Mouse (Mus musculus) cerebellum, adult 18-20 months (tissue): Measurements from ENCODE around the gene Mgat4e.
"Not testable (repeated sequence)": the region's sequence is repeated elsewhere in the genome, so short reads cannot be mapped to it uniquely, and the experiment has no call there.

Experiments used
- DNase-seq, 2 experiments: peaks; one replicate each; pipeline ENCODE4 v3.0.0; 2021

Gene Mgat4e

DNA sequence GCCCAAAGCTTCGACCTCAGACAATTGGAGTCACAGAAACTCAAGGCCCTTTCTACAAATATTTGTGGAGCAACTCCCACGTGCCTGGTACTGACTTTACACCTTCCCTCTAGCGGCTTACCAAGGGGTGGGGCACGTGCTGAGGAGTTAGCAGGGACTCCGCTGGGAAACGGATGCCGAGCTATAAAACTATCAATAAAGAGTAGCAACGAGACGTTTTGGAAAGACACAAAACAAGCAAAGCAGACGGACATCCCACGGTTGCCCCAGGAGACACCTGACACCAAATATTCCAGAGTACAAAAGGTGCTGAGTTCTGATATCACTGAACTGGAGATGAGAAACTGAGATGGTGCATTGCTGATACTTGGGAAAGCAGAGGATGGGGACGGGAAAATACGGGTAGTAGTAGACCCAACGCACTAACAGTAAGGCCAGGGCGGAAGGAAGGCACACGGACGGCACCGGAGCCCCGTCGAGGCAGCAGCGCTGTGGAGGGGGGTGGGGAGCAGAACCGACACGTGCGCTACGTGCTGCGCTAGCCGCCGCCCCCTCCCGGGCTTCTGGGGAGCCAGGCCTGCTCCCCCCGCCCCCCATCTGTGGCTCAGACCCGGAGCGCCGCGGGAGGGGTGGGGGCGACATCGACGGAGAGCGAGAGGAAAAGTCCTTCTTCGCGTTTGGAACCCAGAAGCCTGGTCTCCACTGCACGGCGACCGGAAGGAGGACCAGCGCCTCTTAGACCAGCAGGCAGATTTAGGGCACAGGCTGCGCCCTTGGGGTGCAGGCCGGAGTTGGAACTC lies 6.6 kb upstream of the Mgat4e start:
- peak in 1 of 2 experiments; percentile 55 for DNase-seq

DNA sequence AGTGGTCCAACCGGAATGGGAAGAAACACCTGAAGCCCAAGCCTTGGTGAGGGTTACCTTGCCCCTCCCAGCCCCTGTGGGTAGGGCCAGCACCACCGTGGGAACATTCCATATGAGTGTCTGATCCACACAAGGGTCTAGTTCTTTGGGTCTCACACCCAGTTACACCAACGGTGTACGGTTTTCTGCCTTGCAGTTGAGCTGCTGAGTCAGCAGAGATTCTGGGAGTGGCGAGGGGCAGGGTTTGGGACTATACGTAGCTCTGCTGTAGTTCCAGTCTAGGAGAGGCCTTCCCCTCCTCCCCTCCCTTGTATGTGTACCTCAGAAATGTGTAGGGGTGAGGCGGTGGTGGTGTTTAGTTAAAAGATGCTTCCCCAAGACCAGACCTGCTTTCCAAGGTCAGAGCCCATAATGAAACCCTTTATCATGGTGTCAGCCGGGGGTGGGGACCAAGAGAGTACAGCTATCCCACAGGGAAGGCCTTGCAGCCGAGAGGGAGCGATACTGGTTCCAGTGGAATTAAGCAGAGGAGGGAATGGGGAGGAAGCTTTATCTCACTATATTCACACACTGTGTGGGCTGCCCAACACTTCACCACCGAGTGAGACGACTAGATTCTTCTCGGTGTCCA lies 5.9 kb upstream of the Mgat4e start:
- no peak for DNase-seq

DNA sequence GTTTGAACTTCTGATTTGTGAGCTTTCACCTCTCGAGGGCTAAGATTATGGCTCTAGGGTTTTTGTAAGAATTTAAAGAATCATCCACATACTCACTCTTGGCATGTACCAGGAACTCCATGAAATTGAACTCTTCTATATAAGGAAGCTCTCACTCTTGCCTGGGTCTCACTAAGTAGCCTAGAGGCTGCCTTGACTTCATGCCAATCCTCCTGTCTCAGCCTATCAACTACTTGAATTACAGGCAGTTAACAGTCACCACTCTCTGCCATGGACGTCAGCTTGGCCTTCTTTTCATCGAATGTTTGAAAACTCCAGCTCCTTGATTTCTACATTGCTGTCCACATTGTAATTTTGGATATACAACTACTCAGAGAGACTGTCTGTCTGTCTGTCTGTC lies 2.9 kb upstream of the Mgat4e start:
- DNase-seq, result no peak

DNA sequence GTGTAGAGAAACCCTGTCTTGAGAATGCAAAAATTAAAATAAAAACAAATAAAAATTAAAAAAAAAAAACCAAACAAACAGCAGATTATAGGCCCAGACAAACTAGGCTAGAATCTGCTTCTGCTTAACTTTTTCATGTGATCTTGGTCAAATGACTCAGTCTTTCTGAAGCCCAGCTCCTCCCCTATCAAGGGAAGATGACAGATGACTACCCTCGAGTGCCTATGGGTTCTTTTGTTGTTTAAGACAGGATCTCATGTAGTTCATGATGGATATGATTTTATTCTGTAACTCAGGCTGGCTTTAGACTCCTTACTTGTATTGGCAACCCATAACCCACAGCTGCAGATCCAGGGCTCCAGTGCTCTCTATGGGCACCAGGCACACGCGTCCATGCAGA lies 2.4 kb upstream of the Mgat4e start:
- DNase-seq, result no peak

DNA sequence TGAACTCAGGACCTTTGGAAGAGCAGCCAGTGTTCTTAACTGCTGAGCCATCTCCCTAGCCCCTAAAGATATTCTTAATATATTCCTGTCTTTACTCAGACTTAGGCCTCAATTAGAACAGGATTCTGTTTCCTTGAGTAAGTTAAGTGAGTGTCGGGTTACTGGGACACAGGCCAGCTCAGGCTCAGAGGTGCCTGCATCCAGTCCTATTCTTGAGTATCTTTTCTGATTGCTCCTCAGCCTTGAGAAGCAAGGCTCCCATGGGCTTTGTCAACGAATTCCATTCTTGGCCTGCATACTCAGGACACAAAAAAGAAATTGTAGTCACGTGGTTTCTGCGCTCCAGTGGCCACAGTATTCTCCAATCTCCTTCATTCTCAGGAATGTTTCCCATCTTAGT lies 1.3 kb downstream of the Mgat4e start:
- DNase-seq, result no peak

DNA sequence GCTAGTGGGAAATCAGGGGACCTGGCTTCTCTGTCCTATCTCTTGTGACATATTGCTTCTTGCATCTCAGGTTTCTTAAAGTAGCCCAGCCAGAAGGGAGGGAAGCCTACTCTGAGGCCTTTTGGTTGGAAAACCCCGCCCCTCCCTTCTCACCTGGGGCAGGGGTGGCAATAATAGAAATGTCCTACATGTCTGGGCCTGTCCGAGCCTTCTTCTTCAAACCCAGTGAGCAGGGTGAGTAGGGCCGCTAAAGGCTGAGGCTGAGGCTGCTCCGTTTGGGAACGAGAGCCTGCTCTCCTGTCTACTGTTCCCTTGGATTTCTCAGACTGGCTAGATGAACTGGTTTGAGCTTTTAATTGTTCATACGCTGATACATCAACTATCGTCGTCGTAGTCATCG lies 8.9 kb downstream of the Mgat4e start:
- DNase-seq, result no peak

DNA sequence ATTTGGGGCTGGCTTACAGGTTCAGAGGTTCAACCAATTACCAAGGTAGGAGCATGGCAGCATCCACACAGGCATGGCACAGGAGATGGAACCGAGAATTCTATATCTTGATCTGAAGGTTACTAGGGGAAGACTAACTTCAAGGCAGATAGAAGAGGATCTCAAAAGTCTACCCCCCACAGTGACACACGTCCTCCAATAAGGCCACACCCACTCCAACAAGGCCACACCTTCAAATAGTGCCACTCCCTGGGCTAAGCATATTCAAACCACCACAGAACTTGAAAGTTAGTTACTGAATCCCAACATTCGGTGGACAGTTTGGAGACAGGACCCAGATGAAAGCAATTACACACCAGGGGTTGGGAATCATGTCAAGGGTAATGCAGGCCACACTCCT lies 14.0 kb downstream of the Mgat4e start:
- DNase-seq, result no peak

DNA sequence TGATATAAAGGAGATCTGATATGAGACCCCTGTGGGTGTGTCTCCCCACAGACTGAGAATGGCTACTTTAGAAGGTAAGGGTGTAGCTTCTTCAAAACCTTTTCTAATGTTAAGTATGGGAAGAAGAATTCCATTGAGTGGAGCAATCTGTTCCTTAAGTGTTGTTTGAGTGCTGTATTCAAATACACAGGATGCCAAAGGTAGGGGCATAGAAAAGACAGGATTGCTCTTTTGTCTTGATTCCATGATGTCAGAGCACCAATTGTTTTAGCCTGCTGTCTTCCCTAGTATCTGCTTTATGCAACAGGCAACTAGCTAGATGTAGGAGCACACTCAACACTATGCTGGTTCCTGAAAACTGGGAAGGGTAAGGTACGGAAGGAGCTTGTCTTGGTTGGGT lies 14.4 kb downstream of the Mgat4e start:
- no peak for DNase-seq

DNA sequence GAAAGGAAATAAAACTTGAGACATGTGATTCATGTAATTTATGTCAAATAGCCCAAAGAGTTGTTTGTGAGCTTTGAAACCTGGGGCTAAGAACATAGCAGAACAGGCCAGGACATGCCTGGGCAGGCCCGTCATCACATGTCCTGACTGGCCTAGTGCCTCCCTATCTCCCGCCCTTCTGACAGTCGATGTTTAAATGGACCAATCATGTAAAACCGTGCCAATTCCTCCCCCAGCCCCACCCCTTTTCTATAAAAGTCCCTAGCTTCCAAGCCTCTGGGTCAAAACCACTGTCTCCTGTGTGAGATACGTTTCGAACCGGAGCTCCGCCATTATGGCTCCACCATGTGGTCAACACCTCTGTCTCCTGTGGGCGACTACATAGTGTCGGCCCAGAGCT lies 15.8 kb downstream of the Mgat4e start:
- DNase-seq, result not testable (repeated sequence)

DNA sequence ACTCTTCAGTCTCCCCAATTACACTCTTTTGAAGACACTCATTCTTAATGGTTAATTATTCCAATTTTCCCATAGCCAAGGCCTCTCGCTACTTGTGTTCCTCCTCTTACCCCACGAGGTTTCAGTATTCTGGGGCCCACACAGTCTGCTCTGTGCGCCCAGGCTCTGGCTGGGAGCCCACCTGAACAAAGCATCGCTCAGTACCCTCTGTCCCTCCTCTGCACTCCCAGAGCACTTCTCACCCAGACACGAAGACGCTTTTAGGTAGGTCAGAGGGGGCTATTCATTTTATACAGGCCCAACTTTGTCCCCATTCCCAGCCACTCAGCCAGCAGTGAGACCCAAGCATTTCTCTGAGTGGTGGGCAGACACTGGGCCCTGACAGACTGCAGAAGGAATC lies 18.9 kb downstream of the Mgat4e start:
- DNase-seq, result no peak

DNA sequence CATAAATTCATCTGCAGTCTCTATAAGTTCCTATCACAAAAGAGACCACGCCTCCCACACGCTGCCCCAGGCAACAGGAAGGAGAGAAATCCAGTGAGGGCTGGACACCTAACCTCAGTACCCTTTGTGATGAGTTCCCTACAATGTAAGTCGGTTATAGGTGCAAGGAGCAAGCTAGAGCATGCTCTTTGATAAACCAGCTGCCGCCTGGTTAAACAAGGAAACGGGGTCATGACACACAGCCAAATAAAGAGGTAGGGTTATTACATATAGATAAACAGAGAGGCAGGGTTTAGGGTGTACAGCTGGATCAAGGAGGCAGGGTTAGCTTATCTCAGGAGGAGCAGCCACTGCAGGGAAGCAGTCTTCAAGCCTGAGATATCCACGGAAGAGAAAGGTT lies 22.7 kb downstream of the Mgat4e start:
- DNase-seq, result no peak

DNA sequence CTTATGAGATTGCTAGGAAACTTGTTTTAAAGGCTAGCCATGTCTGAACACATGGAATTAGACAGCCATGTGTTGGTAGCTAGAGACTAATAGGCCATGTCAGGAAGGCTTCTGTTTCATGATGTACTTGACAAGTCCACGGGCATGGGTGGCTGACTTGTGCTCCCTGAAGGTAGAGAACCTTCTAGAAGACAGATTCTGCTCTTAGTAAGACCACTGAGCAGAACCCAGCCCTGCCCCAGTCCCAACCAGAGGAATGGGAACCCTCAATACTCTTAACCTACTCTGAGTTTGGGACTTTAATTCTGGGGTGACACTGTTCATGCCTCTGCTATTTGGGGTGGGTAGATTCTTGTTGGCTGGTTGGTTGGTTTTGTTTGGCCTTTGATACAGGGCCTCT lies 24.5 kb downstream of the Mgat4e start:
- DNase-seq, result no peak

DNA sequence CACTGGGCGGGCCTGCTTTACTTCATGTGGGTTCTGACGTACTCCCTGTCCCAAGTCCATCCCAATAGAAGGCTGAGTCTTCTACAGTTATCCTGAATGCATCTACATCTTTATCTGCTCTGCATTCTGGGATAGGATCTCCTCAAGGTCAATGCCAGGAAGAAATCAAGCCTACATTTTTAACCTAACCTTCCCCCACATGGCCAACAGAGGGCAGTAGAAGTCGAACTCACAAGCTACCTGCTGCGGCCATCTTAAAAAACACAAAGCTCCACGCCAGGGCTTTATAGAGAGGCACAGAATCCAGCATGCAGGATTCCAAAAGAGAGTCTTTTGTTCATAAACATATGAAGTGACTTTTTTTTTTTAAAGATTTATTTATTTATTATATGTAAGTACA lies 25.1 kb downstream of the Mgat4e start:
- DNase-seq, result no peak

DNA sequence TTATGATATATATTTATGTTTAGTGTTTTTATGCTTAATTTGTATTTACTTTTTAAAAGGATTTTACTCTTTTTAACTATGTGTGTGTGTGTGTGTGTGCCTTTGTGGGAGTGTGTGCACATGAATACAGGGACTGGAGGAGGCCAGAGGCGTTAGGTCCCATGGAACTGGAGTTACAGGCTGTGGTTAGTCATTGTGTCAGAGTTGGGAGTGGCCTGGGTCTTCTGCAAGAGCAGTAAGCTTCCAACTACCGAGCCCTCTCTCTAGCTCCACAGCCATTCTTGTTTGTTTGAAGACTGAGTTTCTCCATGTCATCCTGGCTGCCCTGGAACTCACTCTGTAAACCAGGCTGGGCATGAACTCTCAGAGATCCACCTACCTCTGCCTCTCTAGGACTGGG lies 27.2 kb downstream of the Mgat4e start:
- no peak for DNase-seq

DNA sequence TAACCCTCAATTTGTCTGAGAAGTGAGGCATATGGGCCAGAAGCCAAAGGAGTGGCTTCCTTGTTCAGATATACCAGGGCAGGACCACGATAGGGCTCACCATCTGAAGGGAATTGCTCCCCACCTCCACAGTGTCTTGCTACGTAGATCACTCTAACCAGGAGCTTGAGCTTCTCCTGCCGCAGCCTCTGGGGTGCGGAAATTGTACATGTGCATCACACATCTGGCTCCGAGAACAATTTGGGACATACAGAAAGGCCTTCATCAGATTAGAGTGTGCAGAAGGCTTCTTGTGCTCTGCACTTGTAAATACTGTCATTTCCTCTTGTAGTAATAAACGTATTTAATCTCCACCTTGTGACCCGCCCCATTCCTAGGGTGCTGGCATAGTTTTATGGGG lies 28.3 kb downstream of the Mgat4e start:
- no peak for DNase-seq

DNA sequence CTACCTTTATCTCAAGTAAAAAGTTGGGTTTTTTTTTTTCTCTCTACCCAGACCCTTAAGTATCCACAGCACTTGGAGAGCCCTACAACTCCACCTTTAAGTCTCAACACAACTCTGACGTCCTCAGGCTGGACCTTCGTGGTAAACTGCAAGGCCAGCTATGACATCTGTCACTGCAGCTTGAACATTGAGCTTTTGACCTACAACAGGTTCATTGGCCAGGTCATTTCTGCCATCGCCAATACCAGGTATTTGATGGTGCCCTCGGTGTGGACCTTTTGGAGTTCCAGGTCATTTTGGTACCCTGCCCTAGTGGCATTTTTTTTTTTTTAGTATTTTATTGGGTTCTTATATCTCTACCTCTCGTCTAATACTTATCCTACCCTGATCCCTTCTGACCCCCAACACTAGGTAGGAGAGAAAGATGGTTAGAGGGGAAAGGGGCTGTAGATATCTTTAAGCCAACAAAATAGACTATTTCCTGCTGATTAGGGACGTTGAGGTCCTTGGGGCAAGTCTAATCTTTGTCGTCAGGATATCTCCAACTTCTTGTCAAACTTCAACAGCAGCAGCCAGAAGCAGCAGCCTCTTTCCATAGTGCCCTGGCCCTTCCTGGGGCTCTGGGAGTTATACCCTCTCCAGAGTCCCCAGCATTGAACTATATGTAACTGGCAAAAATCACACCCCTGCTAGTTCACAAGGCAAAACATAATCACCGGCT lies 29.3 kb downstream of the Mgat4e start:
- DNase-seq, result no peak

DNA sequence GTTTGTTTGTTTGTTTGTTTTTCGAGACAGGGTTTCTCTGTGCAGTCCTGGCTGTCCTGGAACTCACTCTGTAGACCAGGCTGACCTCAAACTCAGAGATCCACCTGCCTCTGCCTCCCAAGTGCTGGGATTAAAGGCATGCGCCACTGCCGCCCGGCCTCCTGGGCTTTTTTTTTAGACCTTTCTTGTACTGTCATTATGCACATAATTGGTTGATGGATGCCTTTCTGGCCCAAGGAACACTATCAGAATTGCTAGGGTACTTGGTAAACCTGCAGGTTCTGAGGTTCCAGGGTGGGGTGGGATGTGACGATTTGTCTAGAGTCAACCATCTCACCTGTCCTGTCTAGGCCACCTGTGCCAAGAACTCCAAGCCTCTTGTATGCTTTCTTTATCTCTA lies 30.3 kb downstream of the Mgat4e start:
- DNase-seq, result not testable (repeated sequence)

DNA sequence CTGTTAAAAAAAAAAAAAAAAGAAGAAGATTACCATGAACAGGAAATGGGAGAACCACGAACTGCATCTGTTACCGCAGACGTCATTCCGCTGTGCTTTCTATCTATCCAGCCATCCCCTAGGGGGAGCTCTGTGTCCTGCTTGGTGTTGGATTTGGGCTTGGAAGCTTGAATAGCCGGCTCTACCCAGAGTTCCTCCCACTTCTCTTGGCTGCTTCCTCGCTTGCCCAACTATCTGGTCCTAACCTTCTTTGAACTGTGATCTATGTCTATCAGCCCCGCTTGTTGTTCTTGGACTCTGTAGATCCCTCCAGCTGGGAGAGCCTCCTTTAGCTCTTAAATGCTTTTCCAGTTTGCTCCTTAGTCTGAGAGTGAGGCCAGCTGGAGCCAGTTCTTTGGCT lies 30.8 kb downstream of the Mgat4e start:
- DNase-seq, result peak; percentile 85 to 88

DNA sequence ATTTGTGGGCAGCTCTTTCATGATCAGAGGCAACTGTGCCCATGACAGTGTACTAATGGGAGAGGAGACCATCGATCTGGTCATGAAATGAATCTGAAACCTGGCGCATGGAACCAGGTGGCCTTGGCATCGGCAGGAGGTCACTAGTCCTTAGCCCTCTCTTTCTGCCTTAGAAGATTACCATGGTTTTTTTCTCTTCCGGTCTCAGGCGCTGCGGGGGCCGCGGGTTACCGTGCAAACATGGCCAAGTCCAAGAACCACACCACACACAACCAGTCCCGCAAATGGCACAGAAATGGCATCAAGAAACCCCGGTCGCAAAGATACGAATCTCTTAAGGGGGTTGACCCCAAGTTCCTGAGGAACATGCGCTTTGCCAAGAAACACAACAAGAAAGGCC lies 31.6 kb downstream of the Mgat4e start:
- DNase-seq, result not testable (repeated sequence)

DNA sequence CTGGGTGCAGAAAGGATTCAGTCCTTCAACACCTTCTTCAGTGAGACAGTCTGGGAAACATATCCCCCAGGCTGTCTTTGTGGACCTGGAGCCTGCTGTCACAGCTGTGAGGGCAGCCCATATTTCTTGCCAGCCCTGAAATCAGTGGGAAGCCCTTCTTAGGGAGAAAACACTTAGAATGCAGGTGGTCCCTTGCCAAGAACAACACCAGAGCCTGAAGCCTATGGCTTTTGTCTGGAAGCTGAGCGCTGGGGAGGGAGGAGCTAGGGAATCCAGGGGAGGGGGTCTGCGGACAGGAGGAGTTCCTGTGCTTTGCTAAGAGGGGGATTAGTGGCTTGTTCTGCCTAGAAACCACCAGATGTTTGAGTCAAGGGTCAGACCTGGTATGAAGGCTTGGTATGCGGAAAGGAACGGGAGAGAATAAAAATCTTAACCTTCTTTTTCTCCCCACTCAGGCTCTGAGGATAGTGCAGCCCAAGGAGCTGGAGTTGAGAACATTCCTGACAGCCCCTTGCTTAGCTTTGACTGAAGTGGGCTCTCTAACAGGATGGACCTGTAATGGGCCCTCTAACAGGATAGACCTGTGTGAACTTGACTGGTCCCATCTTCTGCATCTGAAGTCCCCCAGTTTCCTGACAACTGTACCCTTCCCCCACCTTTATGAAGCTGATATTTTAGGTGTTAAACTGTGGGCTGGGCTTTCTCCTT lies 32.8 kb downstream of the Mgat4e start:
- DNase-seq, result no peak

DNA sequence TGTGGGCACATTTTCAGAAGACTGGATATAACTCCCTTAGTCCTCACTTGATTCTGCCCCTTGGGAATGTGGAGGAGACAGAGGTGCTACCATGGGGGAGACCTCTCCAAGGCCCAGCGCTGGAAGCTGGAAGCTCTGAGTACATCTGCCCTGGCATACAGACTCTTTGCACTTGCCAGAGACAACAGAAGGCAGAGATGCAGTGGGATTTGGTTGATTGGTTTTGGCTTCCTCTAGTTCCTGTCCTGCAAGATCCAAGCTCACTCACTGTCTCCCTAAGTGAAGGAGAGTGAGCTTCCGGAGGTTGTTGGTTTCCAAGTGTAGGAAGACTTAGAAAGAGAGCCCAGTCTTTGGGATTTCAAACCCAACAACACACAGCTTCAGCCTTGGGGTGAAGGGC lies 33.6 kb downstream of the Mgat4e start:
- no peak for DNase-seq

DNA sequence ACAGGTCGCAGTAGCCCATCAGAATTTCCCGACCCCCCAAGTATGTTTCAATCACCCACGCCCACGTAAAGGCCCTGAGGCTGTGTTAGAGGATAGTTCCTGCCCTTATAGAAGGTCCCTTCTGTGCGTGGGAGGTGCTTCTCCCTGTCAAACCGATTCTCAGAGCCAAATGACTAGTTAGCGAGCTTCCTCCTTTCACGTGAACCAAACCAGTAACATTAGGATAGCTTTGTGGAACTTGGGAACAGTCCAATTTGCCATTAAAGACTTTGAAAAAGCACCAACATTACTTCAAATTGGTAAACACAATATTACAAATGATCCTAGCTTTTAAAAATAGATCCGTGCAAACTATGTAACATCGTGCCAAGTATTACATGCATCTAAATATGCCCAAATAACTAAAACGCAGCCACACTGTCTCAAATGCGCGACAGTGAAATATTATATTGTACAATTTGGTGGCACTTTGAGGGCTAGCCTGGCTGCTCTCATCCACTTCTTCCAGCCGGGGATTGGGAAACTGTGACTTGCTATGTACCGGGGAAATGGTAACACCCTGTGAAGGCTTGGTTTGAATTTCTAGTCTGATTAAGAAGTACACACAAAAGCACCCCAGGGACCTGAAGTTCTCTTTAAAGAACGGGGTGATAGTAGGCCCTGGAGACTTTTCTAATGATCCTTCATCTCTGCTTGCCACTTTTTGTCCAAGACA lies 35.4 kb downstream of the Mgat4e start:
- no peak for DNase-seq
